Mouse (Mus musculus) cerebellum, adult 2 months (tissue): ENCODE data around the gene Ltbr. TPM values are rescaled to one million over a fixed set of nuclear protein-coding genes. Genes with fewer than 3 reads are reported as not detected.

Experiments used
- DNase-seq, 2 experiments: peaks; one replicate each; pipeline ENCODE4 v3.0.0; 2021
- H3K27ac ChIP-seq: fragments of 200-500 bp; 2 replicates; pipeline ENCODE4 v1.5.1; 2012; ENCODE audit warnings: low read length, control low read depth, inconsistent platforms; ENCODE audit not compliant: insufficient read depth
- H3K27me3 ChIP-seq: fragments of 200-500 bp; 2 replicates; pipeline ENCODE4 v1.6.1; 2012; ENCODE audit warnings: inconsistent platforms, mild to moderate bottlenecking, low read length, moderate library complexity; ENCODE audit not compliant: control insufficient read depth, insufficient read depth
- H3K4me1 ChIP-seq: fragments of 200-500 bp; 2 replicates; pipeline ENCODE4 v1.6.1; 2011; ENCODE audit warnings: low read length; ENCODE audit not compliant: control insufficient read depth, insufficient read depth
- H3K4me3 ChIP-seq: fragments of 200-500 bp; replicated peaks from 2 replicates; pipeline ENCODE3; 2011; ENCODE audit warnings: mild to moderate bottlenecking, low read depth, low read length, control low read depth; ENCODE audit not compliant: insufficient read depth
- CTCF ChIP-seq: fragments of 200-500 bp; IDR thresholded peaks from 2 replicates; pipeline ENCODE4 v1.5.1; 2011; ENCODE audit warnings: low read depth, mild to moderate bottlenecking, control low read depth, low read length, moderate library complexity, borderline replicate concordance; ENCODE audit not compliant: insufficient read depth
- POLR2A ChIP-seq: fragments of 200-500 bp; IDR thresholded peaks from 2 replicates; pipeline ENCODE4 v1.6.1; 2011; ENCODE audit warnings: low read length, control low read depth, borderline replicate concordance; ENCODE audit not compliant: insufficient read depth
- WGBS: fragments of 180-500 bp; shearing (Covaris S2); methylation state at CpG from one replicate; pipeline ENCODE4 v1.1.7; 2018; 5-methylcytosine and 5-hydroxymethylcytosine counted together
- polyA plus RNA-seq: library from polyadenylated mRNA; depleted of rRNA; stranded (reverse); fragments of >200 nt; gene quantifications from 2 replicates; pipeline ENCODE4 v1.2.3, GENCODE M21; 2012; rRNA removed

Ltbr gene
- 12.1 and 12.5 TPM in 2 replicates for polyA plus RNA-seq

DNA sequence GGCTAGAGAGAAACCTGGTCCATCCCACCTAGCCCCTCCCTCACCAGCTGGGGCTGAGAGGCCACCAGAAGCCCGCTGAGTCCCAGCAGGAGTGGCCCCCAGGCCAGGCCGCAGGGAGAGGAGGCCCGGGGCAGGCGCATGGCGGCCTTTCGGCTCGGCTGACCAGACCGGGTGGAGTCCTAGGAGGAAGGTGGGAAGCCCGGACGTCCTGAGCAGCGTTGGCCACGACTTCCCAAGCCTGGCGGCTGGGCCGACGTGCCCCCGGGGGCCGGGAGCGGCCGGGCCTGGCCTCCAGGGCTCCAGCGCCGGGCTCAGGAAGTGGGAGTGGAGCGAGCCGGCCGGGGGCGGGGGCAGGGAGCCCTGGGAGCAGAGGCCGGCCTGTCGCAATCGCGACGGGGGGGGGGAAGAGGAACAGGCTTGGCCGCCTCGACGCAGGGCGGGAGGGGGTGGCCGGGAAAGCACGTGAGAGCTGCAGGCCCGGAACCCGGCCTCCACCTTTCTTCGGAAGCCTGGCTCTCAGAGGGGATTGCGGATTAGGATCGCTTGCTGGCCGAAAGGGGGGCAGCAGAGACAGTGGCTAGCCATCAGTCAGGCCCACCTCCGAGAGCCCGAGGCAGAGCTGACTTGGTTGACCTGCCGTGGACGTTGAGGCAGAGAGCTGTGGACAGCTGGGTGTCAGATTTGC, at the start of gene Ltbr:
TSS of gene Ltbr (minus strand) at position 340 of the 685 bp plus-strand sequence.
- 5% methylated on average over 44 of the region's 46 CpGs for WGBS
- H3K27ac ChIP-seq, result no peak within 1 kb of the TSS

DNA sequence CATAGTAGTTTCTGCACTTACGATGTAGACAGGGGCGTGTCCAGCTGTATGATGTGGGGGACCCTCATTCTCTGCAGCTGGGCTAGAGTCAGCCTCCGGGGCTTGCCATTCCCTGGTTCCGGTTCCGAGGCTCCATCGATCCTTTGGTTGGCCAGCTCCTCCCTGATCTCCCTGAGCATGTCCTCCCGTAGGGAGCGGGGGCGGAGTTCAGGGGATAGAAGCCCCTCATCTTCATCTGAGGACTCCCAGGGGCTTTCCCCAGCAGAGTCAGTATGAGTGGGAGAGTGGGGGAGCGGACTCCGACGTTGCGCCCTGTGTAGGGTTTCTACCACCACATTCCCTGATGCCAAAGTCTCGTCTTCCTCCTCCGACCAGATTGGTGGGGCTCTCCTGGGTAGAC, 49.3 kb upstream of the Ltbr start:
- Histone ChIP-seq H3K27me3 (peaks cover 2% of the 10 kb centered on the region; the same call in 1 of the 2 replicates), H3K4me1 (no peaks in the 10 kb centered on the region), H3K4me3 (no peak overlapping the region), H3K27ac (no peak overlapping the region)
- 28% methylated on average over 15 of the region's 15 CpGs for WGBS
- DNase-seq, result no peak
- no peak for TF ChIP-seq CTCF
- TF ChIP-seq POLR2A, result no peak

More for the DNA sequence above, at the start of gene Ltbr:
- no peak for TF ChIP-seq CTCF
- TF ChIP-seq POLR2A, result no peak
- peak; percentile 45 to 46 for DNase-seq
- peaks cover 8% of the 10 kb centered on the region; the same call in 1 of the 2 replicates for H3K4me1 ChIP-seq
- H3K4me3 ChIP-seq, result peak within 1 kb of the TSS; percentile 39
- no peaks in the 10 kb centered on the region for H3K27me3 ChIP-seq

DNA sequence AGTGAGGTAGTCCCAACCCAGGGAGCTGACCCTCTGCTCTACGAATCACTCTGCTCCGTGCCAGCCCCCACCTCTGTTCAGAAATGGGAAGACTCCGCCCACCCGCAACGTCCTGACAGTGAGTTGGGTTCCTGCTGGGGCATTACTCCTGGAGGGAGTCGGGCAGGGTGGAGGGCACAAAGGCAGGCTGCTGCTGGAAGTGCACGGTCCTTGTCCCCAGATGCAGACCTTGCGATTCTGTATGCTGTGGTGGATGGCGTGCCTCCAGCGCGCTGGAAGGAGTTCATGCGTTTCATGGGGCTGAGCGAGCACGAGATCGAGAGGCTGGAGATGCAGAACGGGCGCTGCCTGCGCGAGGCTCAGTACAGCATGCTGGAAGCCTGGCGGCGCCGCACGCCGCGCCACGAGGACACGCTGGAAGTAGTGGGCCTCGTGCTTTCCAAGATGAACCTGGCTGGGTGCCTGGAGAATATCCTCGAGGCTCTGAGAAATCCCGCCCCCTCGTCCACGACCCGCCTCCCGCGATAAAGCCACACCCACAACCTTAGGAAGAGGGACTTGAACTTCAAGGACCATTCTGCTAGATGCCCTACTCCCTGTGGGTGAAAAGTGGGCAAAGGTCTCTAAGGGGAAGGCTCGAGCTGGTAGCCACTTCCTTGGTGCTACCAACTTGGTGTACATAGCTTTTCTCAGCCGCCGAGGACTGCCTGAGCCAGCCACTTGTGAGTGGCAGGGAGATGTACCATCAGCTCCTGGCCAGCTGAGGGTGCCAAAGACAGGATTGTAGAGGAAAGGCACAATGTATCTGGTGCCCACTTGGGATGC, 48.0 kb upstream of the Ltbr start:
- no peak overlapping the region for H3K27ac ChIP-seq
- H3K4me1 ChIP-seq, result no peaks in the 10 kb centered on the region
- H3K27me3 ChIP-seq, result peaks cover 2% of the 10 kb centered on the region; the same call in 1 of the 2 replicates
- 5% methylated on average over 38 of the region's 38 CpGs for WGBS
- TF ChIP-seq POLR2A, result no peak
- TF ChIP-seq CTCF, result no peak
- no peak overlapping the region for H3K4me3 ChIP-seq
- DNase-seq, result no peak

DNA sequence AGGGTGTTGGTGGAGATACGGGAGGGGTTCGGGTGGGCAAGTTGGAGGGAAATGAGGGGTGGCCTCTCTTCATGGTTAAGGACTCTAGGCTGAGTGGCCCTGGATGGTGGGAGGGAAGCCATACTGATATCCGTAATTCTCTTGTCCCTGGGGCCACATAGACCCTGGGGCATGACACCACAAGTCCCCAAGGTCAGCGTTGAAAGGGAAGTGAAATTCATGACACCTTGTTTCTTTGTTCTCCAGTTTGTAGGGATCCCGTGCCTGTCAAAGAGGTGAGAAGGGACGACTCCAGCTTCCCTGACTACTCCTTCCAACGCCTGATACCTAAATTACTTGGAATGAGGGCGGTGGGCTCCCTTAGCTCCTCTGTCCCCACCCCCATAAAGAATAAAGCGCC, 47.2 kb upstream of the Ltbr start:
- WGBS, result 77% methylated on average over 9 of the region's 9 CpGs
- H3K27ac ChIP-seq, result no peak overlapping the region
- no peak overlapping the region for H3K4me3 ChIP-seq
- DNase-seq, result no peak
- H3K4me1 ChIP-seq, result no peaks in the 10 kb centered on the region
- peaks cover 2% of the 10 kb centered on the region; the same call in 1 of the 2 replicates for H3K27me3 ChIP-seq
- no peak for TF ChIP-seq POLR2A
- TF ChIP-seq CTCF, result no peak

DNA sequence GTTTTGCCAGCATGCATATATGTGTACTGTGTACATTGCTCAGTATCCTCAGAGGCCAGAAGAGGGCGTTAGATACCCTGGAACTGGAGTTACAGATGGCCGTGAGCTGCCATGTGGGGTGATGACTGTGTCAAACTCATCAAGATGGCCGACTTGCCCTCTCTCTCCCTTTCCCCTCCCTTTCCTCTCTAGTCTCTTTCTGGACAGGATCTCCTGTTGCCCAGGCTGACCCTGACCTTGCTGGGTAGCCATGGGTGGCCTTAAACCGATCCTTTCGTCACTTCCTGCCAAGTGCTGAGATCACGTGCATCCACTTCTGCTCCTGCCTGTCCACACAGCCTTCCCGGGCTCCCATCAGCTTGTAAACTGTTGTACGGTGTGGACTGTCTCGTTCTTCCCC, 46.3 kb upstream of the Ltbr start:
- DNase-seq, result no peak
- 60% methylated on average over 9 of the region's 9 CpGs for WGBS
- Histone ChIP-seq H3K27ac (no peak overlapping the region), H3K4me1 (peaks cover 4% of the 10 kb centered on the region), H3K4me3 (no peak overlapping the region), H3K27me3 (peaks cover 2% of the 10 kb centered on the region; the same call in 1 of the 2 replicates)
- TF ChIP-seq CTCF (no peak), POLR2A (no peak)

DNA sequence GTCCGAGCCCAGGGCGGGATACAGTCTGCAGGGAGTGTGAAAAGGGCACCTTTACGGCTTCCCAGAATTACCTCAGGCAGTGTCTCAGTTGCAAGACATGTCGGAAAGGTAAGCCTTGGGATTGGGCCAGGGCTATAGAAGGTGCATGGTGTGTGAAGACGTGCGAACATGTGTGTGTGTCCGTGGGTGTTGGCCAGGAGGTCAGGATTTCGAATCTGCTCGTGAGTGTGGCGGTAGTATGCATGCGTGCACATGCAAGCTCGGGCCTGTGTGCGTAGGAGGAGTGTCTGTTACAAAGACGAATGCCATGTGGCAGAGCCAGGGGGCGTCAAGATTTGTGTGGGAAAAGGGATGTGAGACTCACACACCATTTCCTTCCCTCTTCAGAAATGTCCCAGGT, 43.6 kb upstream of the Ltbr start:
- Histone ChIP-seq H3K27me3 (no peaks in the 10 kb centered on the region), H3K4me1 (peaks cover 7% of the 10 kb centered on the region), H3K4me3 (no peak overlapping the region), H3K27ac (no peak overlapping the region)
- no peak for TF ChIP-seq POLR2A
- no peak for TF ChIP-seq CTCF
- no peak for DNase-seq
- WGBS, result 90% methylated on average over 15 of the region's 15 CpGs

DNA sequence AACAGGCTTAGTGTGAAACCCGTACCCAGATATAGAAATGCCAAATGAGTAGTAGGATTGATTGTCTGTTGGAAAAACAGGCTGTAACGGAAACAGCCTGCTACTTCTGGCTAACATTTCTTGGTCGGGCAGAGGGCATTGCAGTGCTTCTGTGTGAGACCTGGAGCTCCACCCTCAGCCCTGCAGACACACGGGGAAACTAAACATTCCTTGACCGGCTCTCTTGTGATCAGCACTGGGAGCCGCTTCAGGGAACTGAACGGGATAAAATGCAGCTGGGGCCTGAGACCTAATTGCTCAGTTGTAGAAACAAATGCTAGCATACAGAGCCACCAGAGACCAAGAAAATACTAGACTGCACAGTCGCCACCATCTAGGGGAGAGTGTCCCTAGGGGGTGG, 42.6 kb upstream of the Ltbr start:
- TF ChIP-seq CTCF, result no peak
- TF ChIP-seq POLR2A, result no peak
- WGBS, result 75% methylated on average over 8 of the region's 8 CpGs
- H3K27ac ChIP-seq, result no peak overlapping the region
- H3K4me3 ChIP-seq, result no peak overlapping the region
- no peak for DNase-seq
- no peaks in the 10 kb centered on the region for H3K27me3 ChIP-seq
- H3K4me1 ChIP-seq, result peaks cover 7% of the 10 kb centered on the region
